Mouse (Mus musculus): ENCODE data around the gene Zfp986. TPM values are rescaled to one million over a fixed set of nuclear protein-coding genes. Genes with fewer than 3 reads are reported as not detected.
"Not testable (repeated sequence)": the region's sequence is repeated elsewhere in the genome, so short reads cannot be mapped to it uniquely, and the experiment has no call there.

Zfp986 gene
- total RNA-seq (2021) = under 1 TPM in 1 of 2 experiments, not detected in 1; 0.26 TPM
- long read RNA-seq, experiment 1 = 0 reads
- long read RNA-seq, experiment 2 = 0 reads

DNA sequence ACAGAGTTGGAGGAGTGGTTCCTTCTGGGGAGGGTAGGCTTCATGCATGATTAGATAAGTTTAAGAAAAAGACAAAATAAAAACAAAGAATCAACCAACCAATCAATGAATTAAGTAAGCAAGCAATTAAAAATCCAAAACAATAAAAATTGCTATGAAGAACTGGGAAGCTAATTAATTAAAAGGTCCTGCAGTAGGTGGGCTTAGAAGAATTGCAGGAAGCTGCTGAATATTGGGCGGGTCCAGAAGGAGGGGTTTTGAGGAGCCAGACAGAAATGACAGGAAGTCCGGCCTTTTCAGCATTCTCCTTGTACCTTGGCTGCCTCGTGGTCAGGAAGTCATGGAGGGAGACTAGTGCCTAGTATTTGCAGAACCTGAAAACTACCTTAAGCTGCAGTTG is at the start of gene Zfp986:
Zfp986 (plus strand) TSS at position 301 of the 400 bp plus-strand sequence.
- DNase-seq (ENCODE audit: low spot score in 2 of 2); intact Hi-C loops (cut with DNase I): not testable (repeated sequence)

GRCm38 (mm10) chr4:145819946-145820345 is 48.6 kb upstream of the Zfp986 start:
- intact Hi-C loops (cut with DNase I); DNase-seq (ENCODE audit: low spot score in 2 of 2): not testable (repeated sequence)

DNA sequence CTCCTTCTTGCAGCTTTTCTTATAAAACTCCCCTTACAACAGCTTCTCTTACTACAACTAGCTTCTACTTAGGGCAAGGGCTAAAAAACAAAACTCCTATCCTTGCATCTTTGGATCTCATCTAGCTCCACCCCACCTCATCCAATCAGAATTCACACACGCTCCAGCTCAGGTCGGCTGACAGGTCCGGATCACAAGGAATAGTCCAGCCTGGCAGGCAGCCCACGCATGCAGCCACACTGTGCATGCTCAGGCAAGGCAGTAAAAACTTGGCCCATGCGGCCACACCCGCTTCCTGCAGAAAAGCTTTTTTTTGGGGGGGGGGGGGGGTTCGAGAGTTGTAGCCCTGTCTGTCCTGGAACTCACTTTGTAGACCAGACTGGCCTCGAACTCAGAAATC is 43.0 kb upstream of the Zfp986 start:
- intact Hi-C loops (cut with DNase I); DNase-seq (ENCODE audit: low spot score in 2 of 2): not testable (repeated sequence)

DNA sequence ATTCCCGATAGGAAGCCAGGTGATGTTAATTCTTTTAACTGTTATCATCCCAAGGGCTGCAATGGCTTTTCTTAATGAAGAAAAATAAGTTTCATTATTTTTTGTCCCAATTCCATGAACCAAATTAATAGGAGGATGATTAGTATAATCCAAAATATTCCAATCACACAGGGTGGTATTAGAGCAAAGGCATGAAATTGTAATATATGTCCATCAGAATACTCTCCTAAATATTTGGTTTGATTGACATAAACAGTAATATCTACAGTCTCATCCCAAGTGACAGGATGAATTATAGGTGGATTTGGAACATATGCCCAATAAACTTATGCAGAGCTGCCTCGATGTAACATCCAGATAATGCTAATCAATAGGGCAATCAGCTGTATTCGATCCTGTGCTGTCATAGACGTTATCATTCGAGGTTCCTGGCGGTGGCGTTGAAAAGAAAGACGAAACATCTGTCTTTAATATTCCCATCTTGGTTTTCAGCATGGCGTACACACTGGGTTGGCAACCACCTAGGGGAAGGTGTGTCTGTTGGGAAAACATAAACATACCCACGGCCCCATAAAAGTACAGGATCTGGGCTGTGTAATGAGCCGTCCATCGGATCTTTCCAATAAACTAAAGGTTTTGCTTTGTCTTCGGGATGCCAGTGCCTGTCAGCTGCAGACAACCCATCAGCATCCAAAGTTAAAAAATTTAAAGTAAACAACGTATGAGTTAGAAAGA is 37.1 kb upstream of the Zfp986 start:
- DNase-seq (ENCODE audit: low spot score in 2 of 2); intact Hi-C loops (cut with DNase I): not testable (repeated sequence)

DNA sequence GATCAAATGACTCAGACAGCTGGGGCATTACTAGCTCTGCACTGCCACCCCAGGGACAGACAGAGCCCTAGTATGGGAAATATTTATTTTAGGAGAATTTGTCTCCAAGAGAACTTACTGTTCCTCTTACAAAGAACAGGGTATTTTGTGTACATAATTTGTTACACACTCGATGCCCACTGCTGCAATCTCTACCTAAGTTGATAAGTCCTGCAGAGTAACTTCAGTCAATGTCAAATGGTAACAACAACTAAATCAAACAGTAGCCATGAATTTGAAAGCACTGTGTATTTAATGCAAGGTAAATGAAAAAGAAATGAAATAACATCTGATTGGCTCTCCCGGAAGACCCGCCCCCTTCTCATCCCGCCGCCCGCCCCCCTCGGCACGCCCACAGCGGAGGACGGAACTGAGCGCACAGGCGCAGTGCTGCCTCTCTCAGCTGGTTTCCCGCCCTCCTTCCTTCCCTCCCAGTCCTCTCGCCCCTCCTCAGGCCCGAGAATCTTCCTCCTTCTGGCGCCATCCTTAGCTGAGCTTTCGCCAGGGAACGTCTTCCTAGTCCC is 32.2 kb upstream of the Zfp986 start:
- DNase-seq (ENCODE audit: low spot score in 2 of 2); intact Hi-C loops (cut with DNase I): not testable (repeated sequence)

DNA sequence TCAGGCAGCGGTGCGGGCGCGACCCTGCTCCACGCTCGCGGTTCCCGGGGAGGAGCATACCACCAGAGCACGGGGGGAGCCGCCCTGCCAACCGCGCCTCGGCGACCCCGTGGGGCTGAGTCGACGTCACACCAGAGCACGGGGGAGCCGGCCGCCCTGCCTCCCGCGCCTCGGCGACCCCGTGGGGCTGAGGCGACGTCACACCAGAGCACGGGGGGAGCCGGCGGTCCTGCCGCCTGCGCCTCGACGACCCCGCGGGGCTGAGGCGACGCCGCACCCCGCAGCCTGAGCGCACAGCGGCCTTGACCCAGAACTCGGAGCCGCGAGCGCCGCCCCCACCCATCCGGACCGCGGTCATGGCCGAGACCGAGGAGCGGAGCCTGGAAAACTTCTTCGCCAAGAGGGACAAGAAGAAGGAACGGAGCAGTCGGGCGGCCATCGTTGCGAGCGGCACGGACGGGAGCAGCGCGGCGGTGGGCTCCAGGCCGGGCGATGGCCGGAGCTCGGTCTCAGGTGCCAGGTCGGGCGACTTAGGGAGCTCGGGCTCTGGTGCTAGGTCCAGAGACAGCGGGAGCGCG is 31.6 kb upstream of the Zfp986 start:
- intact Hi-C loops (cut with DNase I); DNase-seq (ENCODE audit: low spot score in 2 of 2): not testable (repeated sequence)

- not testable (repeated sequence) for DNase-seq (ENCODE audit: low spot score in 2 of 2)
These were observed 21.8 kb upstream of the Zfp986 start for GRCm38 (mm10) chr4:145846793-145847192.

GRCm38 (mm10) chr4:145848183-145848890 is 20.3 kb upstream of the Zfp986 start:
- DNase-seq (ENCODE audit: low spot score in 2 of 2); intact Hi-C loops (cut with DNase I): not testable (repeated sequence)

More at GRCm38 (mm10) chr4:145846793-145847192, 21.8 kb upstream of the Zfp986 start:
- intact Hi-C loops (cut with DNase I) = not testable (repeated sequence)

DNA sequence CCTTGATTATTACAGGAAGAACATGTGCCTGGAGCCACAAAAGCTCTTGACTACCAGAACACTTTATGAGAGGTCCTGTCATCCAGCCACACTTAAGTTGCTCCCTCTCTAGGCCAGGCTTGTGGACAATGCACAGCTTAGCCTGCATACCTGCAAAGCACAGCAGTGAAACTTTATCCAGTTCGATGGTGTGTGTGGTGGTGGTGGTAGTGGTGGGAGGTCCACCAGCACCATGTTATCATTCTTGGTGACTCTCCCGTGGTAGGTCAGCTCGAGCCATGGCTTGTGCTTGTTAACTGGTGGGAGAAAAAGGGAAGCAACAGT is 19.7 kb upstream of the Zfp986 start:
- intact Hi-C loops (cut with DNase I) = not testable (repeated sequence)

GRCm38 (mm10) chr4:145851421-145851820 is 17.2 kb upstream of the Zfp986 start:
- DNase-seq (ENCODE audit: low spot score in 2 of 2); intact Hi-C loops (cut with DNase I): not testable (repeated sequence)

More for the DNA sequence above, 19.7 kb upstream of the Zfp986 start:
- not testable (repeated sequence) for DNase-seq (ENCODE audit: low spot score in 2 of 2)

DNA sequence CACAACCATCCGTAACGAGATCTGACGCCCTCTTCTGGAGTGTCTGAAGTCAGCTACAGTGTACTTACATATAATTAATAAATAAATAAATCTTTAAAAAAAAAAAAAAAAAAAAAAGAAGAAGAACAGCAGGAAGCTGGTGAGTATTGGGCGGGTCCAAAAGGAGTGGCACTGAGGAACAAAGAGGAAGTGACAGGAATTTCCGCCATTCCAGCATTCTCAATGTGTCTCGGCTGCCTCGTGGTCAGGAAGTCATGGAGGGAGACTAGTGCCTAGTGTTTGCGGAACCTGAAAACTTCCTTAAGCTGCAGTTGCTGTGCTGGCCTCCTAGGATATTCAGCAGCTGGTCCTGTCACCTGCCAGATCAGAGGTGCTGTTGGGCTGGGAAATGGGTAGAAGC is 4.7 kb upstream of the Zfp986 start:
- DNase-seq (ENCODE audit: low spot score in 2 of 2); intact Hi-C loops (cut with DNase I): not testable (repeated sequence)

Other genes starting within 250 kb of the Zfp986 start
- gene Zfp980, start 198.1 kb upstream of the Zfp986 start, total RNA-seq (2021) = not detected
- under 1 TPM; 0.11 to 0.15 TPM for gene Zfp987, start 228.5 kb downstream of the Zfp986 start, total RNA-seq (2021)